Mouse (Mus musculus): ENCODE measurements around the gene Rgs21. TPM values are rescaled to one million over a fixed set of nuclear protein-coding genes. Genes with fewer than 3 reads are reported as not detected.

The Rgs21 gene
- polyA plus RNA-seq, 1 experiment from 2014 or later, result 0.12 TPM

Other genes starting within 250 kb of the Rgs21 start
- 0.90 and 1.3 TPM in 2 replicates for gene Rgs18, start 207.8 kb upstream of the Rgs21 start, polyA plus RNA-seq (2015; fragmentation: Nextera tagmentation; extraction: Ambion mirVana)